Mouse (Mus musculus) ES-E14 (cell line): Measurements from ENCODE around the gene Spata17. TPM values are rescaled to one million over a fixed set of nuclear protein-coding genes. Genes with fewer than 3 reads are reported as not detected.

Source experiments
- DNase-seq: peaks from one replicate; pipeline ENCODE4 v3.0.0-alpha.2; 2013; ENCODE audit warnings: low read depth, low spot score
- H3K27ac ChIP-seq: 2 replicates; pipeline ENCODE4 v1.5.1; 2012; ENCODE audit warnings: low read depth, mild to moderate bottlenecking, low read length, moderate library complexity, mixed read lengths; ENCODE audit not compliant: poor library complexity, insufficient read depth, severe bottlenecking
- H3K36me3 ChIP-seq: 2 replicates; pipeline ENCODE4 v1.6.1; 2012; ENCODE audit warnings: mild to moderate bottlenecking, low read length, moderate library complexity, mixed read lengths; ENCODE audit not compliant: control insufficient read depth, poor library complexity, insufficient read depth, severe bottlenecking
- H3K4me1 ChIP-seq, 2 experiments: fragments of 150-350 bp in 1 of 2; sonication (generic) in 1 of 2; 2 replicates each; pipeline ENCODE4 v1.6.1; 2012; ENCODE audit warnings: low read length in 2 of 2, mild to moderate bottlenecking in 1 of 2, mixed read lengths in 1 of 2; ENCODE audit not compliant: control insufficient read depth in 2 of 2, insufficient read depth in 2 of 2, poor library complexity in 1 of 2
- H3K4me3 ChIP-seq, 2 experiments: fragments of 150-350 bp in 1 of 2; sonication (generic) in 1 of 2; 2 replicates each; pipeline ENCODE4 v1.5.1; 2012; ENCODE audit warnings: low read length in 2 of 2, low read depth in 1 of 2, mild to moderate bottlenecking in 1 of 2, mixed read lengths in 1 of 2; ENCODE audit not compliant: insufficient read depth in 1 of 2, poor library complexity in 1 of 2, severe bottlenecking in 1 of 2
- H3K9ac ChIP-seq: 2 replicates; pipeline ENCODE4 v1.6.1; 2012; ENCODE audit warnings: low read depth, mild to moderate bottlenecking, low read length, mixed read lengths; ENCODE audit not compliant: poor library complexity, insufficient read depth, severe bottlenecking
- H3K9me3 ChIP-seq: fragments of 150-350 bp; sonication (generic); 2 replicates; pipeline ENCODE4 v1.6.1; 2012; ENCODE audit warnings: low read depth, mild to moderate bottlenecking, low read length; ENCODE audit not compliant: control insufficient read depth, insufficient read depth
- CHD2 ChIP-seq: IDR thresholded peaks from 2 replicates; pipeline ENCODE4 v1.6.1; 2014; ENCODE audit warnings: mild to moderate bottlenecking, low read depth, low read length, inconsistent platforms
- HCFC1 ChIP-seq: IDR thresholded peaks from 2 replicates; pipeline ENCODE4 v1.6.1; 2012; ENCODE audit warnings: low read length, inconsistent platforms, borderline replicate concordance; ENCODE audit not compliant: insufficient read depth
- MAFK ChIP-seq: IDR thresholded peaks from 2 replicates; pipeline ENCODE4 v1.6.1; 2014; ENCODE audit warnings: mild to moderate bottlenecking, low read depth, low read length, inconsistent platforms; ENCODE audit not compliant: insufficient read depth
- ZC3H11A ChIP-seq: IDR thresholded peaks from 2 replicates; pipeline ENCODE4 v1.6.1; 2012; ENCODE audit warnings: low read depth, mild to moderate bottlenecking, inconsistent platforms, low read length, borderline replicate concordance
- ZNF384 ChIP-seq: IDR thresholded peaks from 2 replicates; pipeline ENCODE4 v1.6.1; 2012; ENCODE audit warnings: low read depth, low read length, inconsistent platforms
- in situ Hi-C, 2 experiments: fragments of 600-800 bp; cut with MboI; formaldehyde crosslinking; loops; one replicate each; pipeline ENCODE4 v1.15.1; 2025; ENCODE audit warnings: low sequenced_read_pairs in 2 of 2, inconsistent platforms in 1 of 2; ENCODE audit not compliant: unreplicated experiment in 2 of 2
- total RNA-seq: library from RNA; depleted of rRNA; stranded (reverse); fragments of 300-350 nt; gene quantifications from 2 replicates; pipeline ENCODE4 v1.2.3, GENCODE M21; 2012

Gene Spata17
- total RNA-seq, 1 experiment, result 0.36 TPM

GRCm38 (mm10) chr1:187016116-187016515 lies 199.1 kb downstream of the Spata17 start:
- in situ Hi-C loops, result no loop called here
- H3K9ac ChIP-seq, result no peak overlapping the region
- H3K36me3 ChIP-seq, result no peaks in the 10 kb centered on the region
- H3K9me3 ChIP-seq, result no peaks in the 10 kb centered on the region
- no peak for DNase-seq
- H3K27ac ChIP-seq, result no peak overlapping the region
- H3K4me1 ChIP-seq, result no peaks in the 10 kb centered on the region
- TF ChIP-seq MAFK (no peak), ZC3H11A (no peak), HCFC1 (no peak), ZNF384 (no peak), CHD2 (no peak)
- H3K4me3 ChIP-seq, result no peak overlapping the region

- in situ Hi-C loops, result no loop called here
- no peaks in the 10 kb centered on the region for H3K4me1 ChIP-seq
- H3K4me3 ChIP-seq, result no peak overlapping the region
- H3K9ac ChIP-seq, result no peak overlapping the region
- no peaks in the 10 kb centered on the region for H3K9me3 ChIP-seq
- no peaks in the 10 kb centered on the region for H3K36me3 ChIP-seq
- DNase-seq, result no peak
- H3K27ac ChIP-seq, result no peak overlapping the region
- TF ChIP-seq CHD2 (no peak), ZC3H11A (no peak), HCFC1 (no peak), ZNF384 (no peak), MAFK (no peak)
Observed at GRCm38 (mm10) chr1:187015673-187016072, 199.6 kb downstream of the Spata17 start.

- no peak for DNase-seq
- H3K9me3 ChIP-seq, result no peaks in the 10 kb centered on the region
- in situ Hi-C loops, result no loop called here
- no peak overlapping the region for H3K9ac ChIP-seq
- H3K36me3 ChIP-seq, result no peaks in the 10 kb centered on the region
- H3K4me3 ChIP-seq, result no peak overlapping the region
- TF ChIP-seq CHD2, result no peak
- no peak for TF ChIP-seq ZC3H11A
- no peak for TF ChIP-seq HCFC1
- no peak for TF ChIP-seq ZNF384
- no peak for TF ChIP-seq MAFK
- H3K27ac ChIP-seq, result no peak overlapping the region
- H3K4me1 ChIP-seq, result no peaks in the 10 kb centered on the region
Observed at GRCm38 (mm10) chr1:187014141-187014540, 201.1 kb downstream of the Spata17 start.

DNA sequence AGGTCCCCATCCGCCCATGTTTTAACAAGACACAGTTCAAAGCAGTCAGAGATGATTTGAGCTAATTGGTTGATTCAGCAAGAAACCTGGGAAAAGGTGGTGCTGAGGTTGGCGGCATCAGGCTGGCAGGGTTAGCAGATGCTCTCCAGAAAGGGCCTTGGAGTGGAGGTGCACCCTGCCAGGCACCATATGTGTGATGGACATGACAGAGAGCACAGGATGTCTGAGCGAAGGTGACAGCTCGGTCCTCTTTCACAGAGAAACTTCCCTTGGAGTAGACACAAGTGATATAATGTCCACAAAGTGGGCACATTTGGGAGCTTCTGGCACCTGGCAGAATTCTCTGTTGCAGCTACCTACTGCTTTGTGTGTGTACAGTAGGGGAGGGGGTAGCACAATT lies 203.7 kb downstream of the Spata17 start:
- H3K36me3 ChIP-seq, result no peaks in the 10 kb centered on the region
- H3K27ac ChIP-seq, result no peak overlapping the region
- H3K4me1 ChIP-seq, result no peaks in the 10 kb centered on the region
- in situ Hi-C loops, result no loop called here
- no peak overlapping the region for H3K4me3 ChIP-seq
- no peak for TF ChIP-seq HCFC1
- no peak for TF ChIP-seq CHD2
- no peak for TF ChIP-seq MAFK
- no peak for TF ChIP-seq ZNF384
- no peak for TF ChIP-seq ZC3H11A
- no peak overlapping the region for H3K9ac ChIP-seq
- DNase-seq, result no peak
- H3K9me3 ChIP-seq, result no peaks in the 10 kb centered on the region

DNA sequence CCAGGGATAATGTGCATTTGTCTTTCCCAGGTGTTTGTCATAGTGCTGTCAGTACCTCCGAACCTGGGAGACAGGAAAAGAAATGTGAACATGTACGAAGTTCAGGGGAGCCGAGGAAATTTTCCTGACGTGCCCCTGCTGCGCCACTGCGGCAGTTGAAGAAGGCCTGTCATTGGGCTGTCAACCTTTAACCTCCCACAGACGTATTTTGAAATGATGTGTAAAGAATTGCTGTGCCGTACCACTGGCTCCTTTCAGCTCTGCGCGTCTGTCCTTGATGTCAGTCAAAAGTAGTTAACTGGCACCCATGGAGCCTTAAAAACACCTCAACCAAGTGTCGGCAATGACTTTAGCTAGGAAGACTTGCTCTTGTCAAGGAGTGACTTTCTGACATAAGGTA lies 205.2 kb downstream of the Spata17 start:
- Histone ChIP-seq H3K9me3 (no peaks in the 10 kb centered on the region), H3K36me3 (no peaks in the 10 kb centered on the region), H3K9ac (no peak overlapping the region), H3K27ac (no peak overlapping the region), H3K4me1 (no peaks in the 10 kb centered on the region), H3K4me3 (no peak overlapping the region)
- in situ Hi-C loops, result no loop called here
- no peak for TF ChIP-seq ZNF384
- TF ChIP-seq CHD2, result no peak
- TF ChIP-seq HCFC1, result no peak
- TF ChIP-seq MAFK, result no peak
- TF ChIP-seq ZC3H11A, result no peak
- no peak for DNase-seq
